Mouse (Mus musculus): Measurements from ENCODE around the gene Fam90a1a. TPM values are rescaled to one million over a fixed set of nuclear protein-coding genes. Genes with fewer than 3 reads are reported as not detected.
A peak's percentile ranks its signal among the peaks of the same experiment; 100 is the strongest.

Fam90a1a gene
- polyA plus RNA-seq, 1 experiment from 2014 or later, result not detected

DNA sequence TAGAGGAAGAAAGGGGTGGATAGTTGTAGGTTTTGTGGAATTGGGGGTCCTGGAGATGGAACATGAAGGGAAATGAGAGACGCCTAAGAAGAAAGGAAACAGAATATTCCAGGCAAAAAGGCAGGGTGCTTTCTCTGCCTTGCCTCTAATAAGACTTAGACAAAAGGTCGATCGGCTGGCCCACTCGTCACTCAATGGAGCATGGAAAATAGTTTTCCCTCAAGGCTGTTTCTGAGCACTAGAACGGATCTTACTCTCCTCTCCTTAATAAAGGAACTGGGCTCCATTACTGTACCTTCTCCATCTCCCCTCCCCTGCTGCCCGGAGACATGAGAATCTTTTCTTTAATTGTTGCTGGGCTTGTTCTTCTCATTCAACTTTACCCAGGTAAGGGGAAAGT lies 12.1 kb upstream of the Fam90a1a start, which contains the start of gene Defb13:
Gene Defb13, plus strand, starts transcription at position 301 of the 400 bp plus-strand sequence.
- 84% methylated on average over 6 of the region's 6 CpGs for WGBS
- H3K9ac ChIP-seq (ENCODE audit: low read length), result no peak within 1 kb of the TSS
- H3K27me3 ChIP-seq (ENCODE audit: control insufficient read depth, insufficient read depth, low read length), result no peaks in the 10 kb centered on the region
- H3K36me3 ChIP-seq (ENCODE audit: control insufficient read depth, insufficient read depth, low read length), result no peaks in the 10 kb centered on the region
- no peak for DNase-seq (ENCODE audit: low spot score)
- H3K9me3 ChIP-seq (ENCODE audit: control insufficient read depth, low read length), result no peaks in the 10 kb centered on the region
- ATAC-seq (ENCODE audit: low FRiP score, low TSS enrichment), result no peak
- no peak within 1 kb of the TSS for H3K4me2 ChIP-seq (replicated peaks; ENCODE audit: low read depth)
- H3K27ac ChIP-seq (replicated peaks), result no peak within 1 kb of the TSS
- no peak within 1 kb of the TSS for H3K4me3 ChIP-seq (ENCODE audit: low read depth, low read length)
- H3K4me1 ChIP-seq (replicated peaks; ENCODE audit: control insufficient read depth, insufficient read depth), result no peaks in the 10 kb centered on the region
- TF ChIP-seq EP300 (optimal IDR thresholded peaks at IDR 0.05) (no peak), CTCF (IDR thresholded peaks at IDR 0.05; ENCODE audit: low read depth) (no peak)

- no peaks in the 10 kb centered on the region for H3K9me3 ChIP-seq (ENCODE audit: control insufficient read depth, low read length)
- no peaks in the 10 kb centered on the region for H3K27me3 ChIP-seq (ENCODE audit: control insufficient read depth, insufficient read depth, low read length)
- TF ChIP-seq EP300 (optimal IDR thresholded peaks at IDR 0.05) (no peak), CTCF (IDR thresholded peaks at IDR 0.05; ENCODE audit: low read depth) (no peak)
- ATAC-seq (ENCODE audit: low FRiP score, low TSS enrichment) (no peak), DNase-seq (ENCODE audit: low spot score) (no peak)
- no peaks in the 10 kb centered on the region for H3K4me1 ChIP-seq (replicated peaks; ENCODE audit: control insufficient read depth, insufficient read depth)
- no peaks in the 10 kb centered on the region for H3K36me3 ChIP-seq (ENCODE audit: control insufficient read depth, insufficient read depth, low read length)
- no peak overlapping the region for H3K9ac ChIP-seq (ENCODE audit: low read length)
- no peak overlapping the region for H3K4me2 ChIP-seq (replicated peaks; ENCODE audit: low read depth)
- no peak overlapping the region for H3K27ac ChIP-seq (replicated peaks)
- no peak overlapping the region for H3K4me3 ChIP-seq (ENCODE audit: low read depth, low read length)
- WGBS, result 63% methylated on average over 9 of the region's 9 CpGs
Observed at GRCm38 (mm10) chr8:21947311-21948017, 11.1 kb upstream of the Fam90a1a start.

DNA sequence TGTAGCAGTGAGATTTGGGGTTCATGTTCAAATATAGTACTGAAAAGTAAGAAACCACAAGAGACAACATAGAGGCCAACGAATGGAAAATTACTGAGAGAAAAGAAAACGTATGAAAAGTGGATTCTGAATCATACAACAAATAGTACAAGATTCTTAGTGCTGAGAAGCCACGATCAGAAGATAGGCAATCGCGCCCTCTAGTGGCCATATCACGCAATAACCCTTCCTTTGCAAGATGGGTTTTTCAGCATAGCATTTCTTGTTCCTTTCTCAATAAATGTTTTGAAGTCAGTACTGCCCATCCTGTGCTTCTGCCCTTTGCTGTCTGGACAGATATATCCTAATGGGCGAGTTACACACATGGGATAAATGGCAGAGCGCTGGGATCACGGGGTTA lies 3.2 kb upstream of the Fam90a1a start:
- H3K4me3 ChIP-seq (ENCODE audit: low read depth, low read length), result no peak overlapping the region
- WGBS, result 4% methylated on average over 9 of the region's 9 CpGs
- H3K4me1 ChIP-seq (replicated peaks; ENCODE audit: control insufficient read depth, insufficient read depth), result no peaks in the 10 kb centered on the region
- no peak overlapping the region for H3K9ac ChIP-seq (ENCODE audit: low read length)
- no peak overlapping the region for H3K4me2 ChIP-seq (replicated peaks; ENCODE audit: low read depth)
- TF ChIP-seq EP300 (optimal IDR thresholded peaks at IDR 0.05) (no peak), CTCF (IDR thresholded peaks at IDR 0.05; ENCODE audit: low read depth) (peak; percentile 89)
- ATAC-seq (ENCODE audit: low FRiP score, low TSS enrichment), result no peak
- no peaks in the 10 kb centered on the region for H3K36me3 ChIP-seq (ENCODE audit: control insufficient read depth, insufficient read depth, low read length)
- no peak overlapping the region for H3K27ac ChIP-seq (replicated peaks)
- H3K9me3 ChIP-seq (ENCODE audit: control insufficient read depth, low read length), result no peaks in the 10 kb centered on the region
- H3K27me3 ChIP-seq (ENCODE audit: control insufficient read depth, insufficient read depth, low read length), result no peaks in the 10 kb centered on the region
- peak; percentile 62 for DNase-seq (ENCODE audit: low spot score)

- no peak for TF ChIP-seq CTCF (IDR thresholded peaks at IDR 0.05; ENCODE audit: low read depth)
- no peak for TF ChIP-seq EP300 (optimal IDR thresholded peaks at IDR 0.05)
- no peak overlapping the region for H3K4me3 ChIP-seq (ENCODE audit: low read depth, low read length)
- no peaks in the 10 kb centered on the region for H3K27me3 ChIP-seq (ENCODE audit: control insufficient read depth, insufficient read depth, low read length)
- no peak overlapping the region for H3K4me2 ChIP-seq (replicated peaks; ENCODE audit: low read depth)
- no peaks in the 10 kb centered on the region for H3K36me3 ChIP-seq (ENCODE audit: control insufficient read depth, insufficient read depth, low read length)
- no peaks in the 10 kb centered on the region for H3K4me1 ChIP-seq (replicated peaks; ENCODE audit: control insufficient read depth, insufficient read depth)
- no peak overlapping the region for H3K9ac ChIP-seq (ENCODE audit: low read length)
- no peak overlapping the region for H3K27ac ChIP-seq (replicated peaks)
- 80% methylated on average over 3 of the region's 3 CpGs for WGBS
- no peaks in the 10 kb centered on the region for H3K9me3 ChIP-seq (ENCODE audit: control insufficient read depth, low read length)
- ATAC-seq (ENCODE audit: low FRiP score, low TSS enrichment) (no peak), DNase-seq (ENCODE audit: low spot score) (no peak)
Observed at GRCm38 (mm10) chr8:21956336-21956735, 2.2 kb upstream of the Fam90a1a start.

- Histone ChIP-seq H3K9me3 (ENCODE audit: control insufficient read depth, low read length) (no peaks in the 10 kb centered on the region), H3K4me1 (replicated peaks; ENCODE audit: control insufficient read depth, insufficient read depth) (no peaks in the 10 kb centered on the region), H3K4me3 (ENCODE audit: low read depth, low read length) (no peak overlapping the region), H3K27me3 (ENCODE audit: control insufficient read depth, insufficient read depth, low read length) (no peaks in the 10 kb centered on the region), H3K36me3 (ENCODE audit: control insufficient read depth, insufficient read depth, low read length) (no peaks in the 10 kb centered on the region), H3K27ac (replicated peaks) (no peak overlapping the region), H3K9ac (ENCODE audit: low read length) (no peak overlapping the region), H3K4me2 (replicated peaks; ENCODE audit: low read depth) (no peak overlapping the region)
- TF ChIP-seq EP300 (optimal IDR thresholded peaks at IDR 0.05) (no peak), CTCF (IDR thresholded peaks at IDR 0.05; ENCODE audit: low read depth) (no peak)
- DNase-seq (ENCODE audit: low spot score) (no peak), ATAC-seq (ENCODE audit: low FRiP score, low TSS enrichment) (no peak)
- 78% methylated on average over 1 of the region's 1 CpGs for WGBS
Observed at GRCm38 (mm10) chr8:21966646-21967045, 8.1 kb downstream of the Fam90a1a start.

- TF ChIP-seq EP300 (optimal IDR thresholded peaks at IDR 0.05) (no peak), CTCF (IDR thresholded peaks at IDR 0.05; ENCODE audit: low read depth) (no peak)
- Histone ChIP-seq H3K9ac (ENCODE audit: low read length) (no peak within 1 kb of the TSS), H3K27ac (replicated peaks) (no peak within 1 kb of the TSS), H3K4me2 (replicated peaks; ENCODE audit: low read depth) (no peak within 1 kb of the TSS), H3K27me3 (ENCODE audit: control insufficient read depth, insufficient read depth, low read length) (no peaks in the 10 kb centered on the region), H3K36me3 (ENCODE audit: control insufficient read depth, insufficient read depth, low read length) (no peaks in the 10 kb centered on the region), H3K4me3 (ENCODE audit: low read depth, low read length) (no peak within 1 kb of the TSS), H3K9me3 (ENCODE audit: control insufficient read depth, low read length) (no peaks in the 10 kb centered on the region), H3K4me1 (replicated peaks; ENCODE audit: control insufficient read depth, insufficient read depth) (no peaks in the 10 kb centered on the region)
- ATAC-seq (ENCODE audit: low FRiP score, low TSS enrichment), result no peak
- no peak for DNase-seq (ENCODE audit: low spot score)
- WGBS, result 65% methylated on average over 3 of the region's 3 CpGs
Observed at GRCm38 (mm10) chr8:21969475-21969874, 11.0 kb downstream of the Fam90a1a start, which contains the start of gene Ccdc70. Ccdc70 (plus strand) TSS chr8:21969775.

All from stomach, postnatal 0 days (tissue).